Mouse (Mus musculus) hindbrain, embryonic 10.5 days (tissue): ENCODE measurements around the gene Map1a. TPM values are rescaled to one million over a fixed set of nuclear protein-coding genes. Genes with fewer than 3 reads are reported as not detected.

Experiments
- DNase-seq: peaks from one replicate; pipeline ENCODE4 v3.0.0-alpha.2; 2017; ENCODE audit warnings: low spot score
- H3K27ac ChIP-seq: fragments of 300-500 bp; sonication (generic); 2 replicates; pipeline ENCODE4 v1.5.1; 2016; ENCODE audit warnings: mild to moderate bottlenecking, moderate library complexity
- H3K27me3 ChIP-seq: fragments of 300-500 bp; sonication (generic); 2 replicates; pipeline ENCODE4 v1.6.1; 2016; ENCODE audit warnings: mild to moderate bottlenecking; ENCODE audit not compliant: poor library complexity, insufficient read depth, severe bottlenecking
- H3K36me3 ChIP-seq: fragments of 300-500 bp; sonication (generic); 2 replicates; pipeline ENCODE4 v1.6.1; 2016; ENCODE audit warnings: mild to moderate bottlenecking, moderate library complexity
- H3K4me1 ChIP-seq: fragments of 300-500 bp; sonication (generic); replicated peaks from 2 replicates; pipeline ENCODE4 v1.6.1; 2016; ENCODE audit warnings: mild to moderate bottlenecking
- H3K4me3 ChIP-seq: fragments of 300-500 bp; sonication (generic); 2 replicates; pipeline ENCODE4 v1.5.1; 2016; ENCODE audit warnings: mild to moderate bottlenecking, moderate library complexity
- H3K9me3 ChIP-seq: fragments of 300-500 bp; sonication (generic); 2 replicates; pipeline ENCODE4 v1.6.1; 2016; ENCODE audit warnings: mild to moderate bottlenecking, moderate library complexity
- WGBS: fragments of 180-500 bp; shearing (Covaris S2); methylation state at CpG from one replicate; pipeline ENCODE4 v1.1.7; 2016; 5-methylcytosine and 5-hydroxymethylcytosine counted together
- polyA plus RNA-seq: library from polyadenylated mRNA; unstranded; fragments of >200 nt; fragmentation: Nextera tagmentation; extraction: Ambion mirVana; gene quantifications from 2 replicates; pipeline ENCODE4 v1.2.1, GENCODE M21; 2016

Map1a gene
- polyA plus RNA-seq, 1 experiment from 2014 or later = 15.0 TPM

GRCm38 (mm10) chr2:121294753-121295607 lies 5.6 kb downstream of the Map1a start:
- H3K27me3 ChIP-seq = peaks cover 77% of the 10 kb centered on the region

GRCm38 (mm10) chr2:121295608-121296571 lies 6.5 kb downstream of the Map1a start:
- Histone ChIP-seq H3K27ac (peak overlapping the region; percentile 88), H3K4me1 (peaks cover 54% of the 10 kb centered on the region)

More at GRCm38 (mm10) chr2:121294753-121295607, 5.6 kb downstream of the Map1a start:
- Histone ChIP-seq H3K27ac (peak overlapping the region; percentile 88), H3K36me3 (peaks cover 15% of the 10 kb centered on the region), H3K9me3 (no peaks in the 10 kb centered on the region), H3K4me1 (peaks cover 63% of the 10 kb centered on the region), H3K4me3 (peak overlapping the region; percentile 57)
- WGBS = 1% methylated on average over 18 of the region's 18 CpGs
- DNase-seq = peak; percentile 74

DNA sequence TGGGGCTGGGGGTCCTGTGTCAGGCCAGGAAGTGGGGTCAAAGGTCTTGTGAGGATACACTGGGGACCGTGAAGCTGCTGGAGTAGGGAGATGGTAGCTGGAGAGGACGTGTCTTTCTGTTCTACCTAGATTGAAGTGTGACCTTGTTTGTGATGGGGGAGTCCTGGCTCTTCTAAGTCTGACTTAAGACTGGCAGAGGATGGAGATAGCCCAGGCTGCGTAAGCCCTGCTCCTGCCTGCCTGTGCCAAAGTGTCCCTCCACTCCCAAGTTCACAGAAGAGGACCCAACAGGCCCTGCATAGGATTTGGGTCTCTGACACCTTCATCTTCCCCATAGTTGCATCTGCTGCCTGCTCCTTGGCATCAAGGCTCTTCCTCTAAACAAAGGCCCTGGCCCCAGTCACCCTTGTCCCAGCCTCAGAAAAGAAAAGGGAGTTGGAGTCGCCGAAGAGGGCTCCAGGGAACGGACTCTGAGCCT lies 7.4 kb downstream of the Map1a start:
- WGBS = 5% methylated on average over 6 of the region's 6 CpGs
- DNase-seq = peak; percentile 37
- H3K4me1 ChIP-seq = peaks cover 54% of the 10 kb centered on the region
- H3K27ac ChIP-seq = peak overlapping the region; percentile 88
- H3K36me3 ChIP-seq = peaks cover 33% of the 10 kb centered on the region
- no peaks in the 10 kb centered on the region for H3K9me3 ChIP-seq
- peaks cover 63% of the 10 kb centered on the region for H3K27me3 ChIP-seq
- peak overlapping the region; percentile 57 for H3K4me3 ChIP-seq

More at GRCm38 (mm10) chr2:121295608-121296571, 6.5 kb downstream of the Map1a start:
- DNase-seq = peak; percentile 46
- H3K4me3 ChIP-seq = peak overlapping the region; percentile 57
- no peaks in the 10 kb centered on the region for H3K9me3 ChIP-seq
- peaks cover 70% of the 10 kb centered on the region for H3K27me3 ChIP-seq
- 2% methylated on average over 15 of the region's 15 CpGs for WGBS
- H3K36me3 ChIP-seq = peaks cover 24% of the 10 kb centered on the region

- H3K4me3 ChIP-seq = peak overlapping the region; percentile 57
- peaks cover 63% of the 10 kb centered on the region for H3K27me3 ChIP-seq
- DNase-seq = no peak
- peaks cover 54% of the 10 kb centered on the region for H3K4me1 ChIP-seq
- peaks cover 42% of the 10 kb centered on the region for H3K36me3 ChIP-seq
- H3K27ac ChIP-seq = peak overlapping the region; percentile 88
- no peaks in the 10 kb centered on the region for H3K9me3 ChIP-seq
- WGBS = 9% methylated on average over 9 of the region's 9 CpGs
These were observed 8.3 kb downstream of the Map1a start for GRCm38 (mm10) chr2:121297701-121298100.

GRCm38 (mm10) chr2:121298131-121298530 lies 8.7 kb downstream of the Map1a start:
- Histone ChIP-seq H3K4me1 (peaks cover 54% of the 10 kb centered on the region), H3K27me3 (peaks cover 61% of the 10 kb centered on the region), H3K9me3 (no peaks in the 10 kb centered on the region), H3K4me3 (peak overlapping the region; percentile 57), H3K36me3 (peaks cover 46% of the 10 kb centered on the region), H3K27ac (peak overlapping the region; percentile 88)
- DNase-seq = peak; percentile 40
- WGBS = 7% methylated on average over 8 of the region's 8 CpGs

GRCm38 (mm10) chr2:121299471-121299870 lies 10.1 kb downstream of the Map1a start:
- H3K4me1 ChIP-seq = peaks cover 43% of the 10 kb centered on the region
- H3K27ac ChIP-seq = no peak overlapping the region
- H3K9me3 ChIP-seq = no peaks in the 10 kb centered on the region
- H3K36me3 ChIP-seq = peaks cover 60% of the 10 kb centered on the region
- 90% methylated on average over 17 of the region's 17 CpGs for WGBS
- DNase-seq = no peak
- no peak overlapping the region for H3K4me3 ChIP-seq
- peaks cover 59% of the 10 kb centered on the region for H3K27me3 ChIP-seq

- Histone ChIP-seq H3K27ac (no peak overlapping the region), H3K4me1 (peaks cover 42% of the 10 kb centered on the region), H3K36me3 (peaks cover 65% of the 10 kb centered on the region), H3K27me3 (peaks cover 59% of the 10 kb centered on the region), H3K4me3 (no peak overlapping the region), H3K9me3 (no peaks in the 10 kb centered on the region)
- 87% methylated on average over 10 of the region's 10 CpGs for WGBS
- no peak for DNase-seq
These were observed 10.6 kb downstream of the Map1a start for GRCm38 (mm10) chr2:121300036-121300435.

DNA sequence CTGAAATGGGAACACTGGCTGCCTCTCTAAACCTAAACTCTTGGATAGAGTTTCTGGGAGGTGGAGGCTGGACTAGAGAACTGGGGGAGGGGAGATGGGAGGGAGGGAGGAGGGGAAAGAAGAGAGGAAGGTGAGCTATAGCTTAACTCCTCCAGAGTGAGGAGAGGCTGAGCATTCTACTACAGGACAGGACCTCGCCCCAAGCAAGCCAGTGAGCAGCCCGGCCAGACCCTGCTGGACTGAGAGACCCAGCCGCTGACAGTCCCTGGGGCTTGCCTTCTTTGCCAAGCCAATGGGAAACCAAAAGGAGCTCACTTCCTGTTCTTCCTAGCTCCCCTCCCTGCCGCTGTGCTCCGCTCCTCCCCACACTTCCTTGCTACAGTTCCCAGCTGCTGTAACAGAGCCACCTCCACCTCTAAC lies 19.6 kb downstream of the Map1a start:
- Histone ChIP-seq H3K9me3 (no peaks in the 10 kb centered on the region), H3K4me1 (peaks cover 38% of the 10 kb centered on the region), H3K27ac (no peak overlapping the region), H3K36me3 (peaks cover 59% of the 10 kb centered on the region), H3K27me3 (no peaks in the 10 kb centered on the region; the same call in 1 of the 2 replicates), H3K4me3 (no peak overlapping the region)
- no peak for DNase-seq
- WGBS = 32% methylated on average over 5 of the region's 5 CpGs

GRCm38 (mm10) chr2:121316278-121316677 lies 26.9 kb downstream of the Map1a start:
- H3K4me3 ChIP-seq = no peak overlapping the region
- H3K36me3 ChIP-seq = peaks cover 16% of the 10 kb centered on the region
- no peaks in the 10 kb centered on the region for H3K27me3 ChIP-seq
- no peaks in the 10 kb centered on the region for H3K4me1 ChIP-seq
- H3K27ac ChIP-seq = no peak overlapping the region
- 76% methylated on average over 8 of the region's 8 CpGs for WGBS
- no peak for DNase-seq
- H3K9me3 ChIP-seq = no peaks in the 10 kb centered on the region

DNA sequence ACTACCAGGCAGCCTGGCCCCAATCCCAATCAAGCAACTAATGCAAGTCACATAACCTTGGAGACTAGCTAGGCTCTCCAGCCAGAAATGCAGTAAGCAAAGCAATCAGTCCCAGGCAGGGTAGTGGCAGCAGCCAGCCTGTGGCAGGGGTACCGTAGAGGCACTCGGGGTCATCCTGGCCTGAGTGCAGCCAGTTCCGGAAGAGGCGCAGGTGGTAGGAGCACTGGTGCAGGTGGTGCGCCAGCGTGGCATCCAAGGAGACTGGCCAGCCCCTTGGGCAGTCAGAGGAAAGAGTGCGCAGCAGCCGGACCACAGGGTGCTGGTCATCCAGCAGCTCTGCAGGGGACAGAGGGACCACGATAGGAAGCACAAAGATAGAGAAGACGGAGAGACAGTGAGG lies 33.6 kb downstream of the Map1a start:
- DNase-seq = no peak
- no peaks in the 10 kb centered on the region for H3K27me3 ChIP-seq
- no peaks in the 10 kb centered on the region for H3K9me3 ChIP-seq
- peaks cover 16% of the 10 kb centered on the region for H3K36me3 ChIP-seq
- H3K4me3 ChIP-seq = no peak overlapping the region
- 89% methylated on average over 10 of the region's 10 CpGs for WGBS
- no peak overlapping the region for H3K27ac ChIP-seq
- no peaks in the 10 kb centered on the region for H3K4me1 ChIP-seq

DNA sequence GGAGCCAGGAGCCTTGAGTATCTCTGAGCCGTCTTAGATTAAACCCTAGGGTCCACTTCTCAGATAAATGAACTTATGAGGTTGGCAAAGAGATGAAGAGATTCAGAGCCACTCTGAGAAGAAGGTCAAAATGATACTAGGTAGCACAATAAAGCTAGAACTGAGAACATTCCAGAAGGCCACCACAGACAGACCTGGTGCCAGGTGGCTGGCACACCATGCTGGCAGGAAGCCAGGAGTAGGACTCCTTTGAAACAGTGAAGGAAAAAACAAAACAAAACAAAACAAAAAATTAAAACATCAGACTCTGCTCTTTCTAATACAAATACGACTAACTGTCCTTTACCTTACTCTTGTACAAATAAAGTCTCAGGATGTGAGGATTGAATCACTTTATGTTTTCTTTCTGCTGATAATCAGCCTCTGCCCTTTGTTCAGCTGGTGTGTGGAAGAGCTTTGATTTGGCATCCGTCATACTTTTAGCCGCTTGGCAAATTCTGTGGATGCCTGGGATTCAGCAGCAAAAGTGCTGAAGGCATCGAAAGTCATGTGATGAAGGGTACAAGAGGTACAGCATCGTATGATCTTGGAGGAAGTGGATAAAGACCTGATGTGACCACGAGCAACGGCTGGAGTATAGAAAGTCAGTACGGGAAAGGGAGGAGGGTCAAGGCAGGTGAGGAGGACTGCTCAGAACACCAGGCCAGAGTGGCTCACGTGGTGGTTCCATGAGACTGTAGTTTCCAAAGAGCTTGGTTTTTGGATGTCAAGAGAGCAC lies 34.5 kb downstream of the Map1a start:
- no peak for DNase-seq
- no peak overlapping the region for H3K4me3 ChIP-seq
- no peaks in the 10 kb centered on the region for H3K9me3 ChIP-seq
- H3K27me3 ChIP-seq = no peaks in the 10 kb centered on the region
- 91% methylated on average over 10 of the region's 10 CpGs for WGBS
- H3K4me1 ChIP-seq = no peaks in the 10 kb centered on the region
- peaks cover 16% of the 10 kb centered on the region for H3K36me3 ChIP-seq
- H3K27ac ChIP-seq = no peak overlapping the region

DNA sequence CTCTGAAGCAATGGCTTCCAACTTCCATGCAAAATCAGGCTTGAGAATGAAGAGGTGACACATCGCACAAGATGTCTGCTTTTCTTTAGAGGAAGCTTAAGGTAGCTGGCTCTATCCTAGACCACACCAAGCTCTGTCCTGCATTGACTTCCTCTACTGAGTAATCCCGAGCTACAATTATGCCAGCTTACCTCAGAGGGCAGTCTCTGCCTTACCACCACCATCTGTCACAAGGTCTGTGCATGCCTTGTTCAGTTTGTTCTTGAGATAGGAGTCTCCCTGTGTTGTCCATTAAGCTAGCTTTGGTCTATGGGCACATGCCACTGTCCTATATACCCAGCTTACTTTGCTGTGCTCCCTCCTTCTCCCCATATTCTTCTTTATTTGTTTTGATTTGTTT lies 40.1 kb downstream of the Map1a start:
- WGBS = 84% methylated on average over 2 of the region's 2 CpGs
- Histone ChIP-seq H3K36me3 (peaks cover 15% of the 10 kb centered on the region; the same call in 1 of the 2 replicates), H3K4me3 (no peak overlapping the region), H3K27ac (no peak overlapping the region), H3K9me3 (no peaks in the 10 kb centered on the region), H3K4me1 (no peaks in the 10 kb centered on the region), H3K27me3 (no peaks in the 10 kb centered on the region)
- no peak for DNase-seq
